Mouse (Mus musculus) heart, adult 8-10 months (tissue): ENCODE measurements around the gene 1700113H08Rik. TPM values are rescaled to one million over a fixed set of nuclear protein-coding genes. Genes with fewer than 3 reads are reported as not detected.

ENCODE experiments used
- DNase-seq: peaks from one replicate; pipeline ENCODE4 v3.0.0; 2022; ENCODE audit warnings: low spot score
- total RNA-seq, 4 experiments: library from RNA; stranded (reverse); gene quantifications; 2 replicates each; pipeline ENCODE4 v1.2.4; 2022

The 1700113H08Rik gene
- total RNA-seq = under 1 TPM in 3 of 4 experiments, not detected in 1; 0.19 to 0.34 (median 0.29) TPM

- DNase-seq = no peak
Observed at GRCm38 (mm10) chr10:87057500-87058250, at the start of gene 1700113H08Rik. TSS of gene 1700113H08Rik (plus strand) at chr10:87058045.

GRCm38 (mm10) chr10:87008215-87008499, 49.7 kb upstream of the 1700113H08Rik start:
- no peak for DNase-seq

GRCm38 (mm10) chr10:87012087-87012486, 45.8 kb upstream of the 1700113H08Rik start:
- DNase-seq = no peak

GRCm38 (mm10) chr10:87014391-87014965, 43.4 kb upstream of the 1700113H08Rik start:
- DNase-seq = no peak

GRCm38 (mm10) chr10:87015403-87015802, 42.4 kb upstream of the 1700113H08Rik start:
- DNase-seq = no peak

- DNase-seq = no peak
Observed at GRCm38 (mm10) chr10:87016151-87016692, 41.6 kb upstream of the 1700113H08Rik start.

- DNase-seq = no peak
Observed at GRCm38 (mm10) chr10:87018876-87019275, 39.0 kb upstream of the 1700113H08Rik start.

- no peak for DNase-seq
Observed at GRCm38 (mm10) chr10:87020711-87021110, 37.1 kb upstream of the 1700113H08Rik start.

GRCm38 (mm10) chr10:87024884-87025283, 33.0 kb upstream of the 1700113H08Rik start:
- DNase-seq = peak; percentile 66

- DNase-seq = no peak
Observed at GRCm38 (mm10) chr10:87032768-87033167, 25.1 kb upstream of the 1700113H08Rik start.

- no peak for DNase-seq
Observed at GRCm38 (mm10) chr10:87035866-87036265, 22.0 kb upstream of the 1700113H08Rik start.

- no peak for DNase-seq
Observed at GRCm38 (mm10) chr10:87036271-87036703, 21.6 kb upstream of the 1700113H08Rik start.

GRCm38 (mm10) chr10:87037062-87037461, 20.8 kb upstream of the 1700113H08Rik start:
- no peak for DNase-seq

- DNase-seq = no peak
Observed at GRCm38 (mm10) chr10:87039340-87039739, 18.5 kb upstream of the 1700113H08Rik start.

GRCm38 (mm10) chr10:87039800-87040199, 18.0 kb upstream of the 1700113H08Rik start:
- no peak for DNase-seq

- no peak for DNase-seq
Observed at GRCm38 (mm10) chr10:87041265-87041664, 16.6 kb upstream of the 1700113H08Rik start.

- DNase-seq = no peak
Observed at GRCm38 (mm10) chr10:87045273-87045672, 12.6 kb upstream of the 1700113H08Rik start.

- no peak for DNase-seq
Observed at GRCm38 (mm10) chr10:87046469-87046868, 11.4 kb upstream of the 1700113H08Rik start.

- DNase-seq = no peak
Observed at GRCm38 (mm10) chr10:87046931-87047468, 10.8 kb upstream of the 1700113H08Rik start.

- DNase-seq = no peak
Observed at GRCm38 (mm10) chr10:87049179-87049578, 8.7 kb upstream of the 1700113H08Rik start.

- DNase-seq = no peak
Observed at GRCm38 (mm10) chr10:87051714-87052113, 6.1 kb upstream of the 1700113H08Rik start.

- no peak for DNase-seq
Observed at GRCm38 (mm10) chr10:87058251-87058925, 543 bp downstream of the 1700113H08Rik start.
